13 mouse cellular contexts compared by ENCODE assay signal in the genomic region with DNA sequence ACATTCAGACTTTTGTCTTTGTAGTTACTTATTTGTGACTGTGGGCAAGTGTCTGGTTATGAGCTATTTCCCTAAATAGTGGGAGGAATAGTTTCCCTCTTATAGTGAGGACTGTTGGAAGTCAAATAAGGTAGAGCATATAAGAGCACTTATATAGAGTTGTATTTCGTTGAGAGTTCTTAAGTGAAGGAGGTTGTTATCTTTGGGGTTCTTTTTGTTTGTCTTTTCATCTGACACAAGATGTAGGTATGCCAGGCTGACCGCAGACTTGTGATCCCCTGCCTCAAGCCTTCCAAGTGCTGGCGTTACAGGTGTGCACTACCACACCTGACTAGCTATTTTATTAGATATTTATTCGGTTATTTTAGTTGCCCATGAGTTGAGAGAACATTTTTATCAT.
"Had no signal": no experiment of that assay in that cellular context is flagged by ENCODE, and none has a peak within 500 bp of the region (broad histone marks: within the 10 kb centered on the region; RNA-seq: fewer than 3 reads in every experiment).

No protein-coding gene starts in this region.

- H3K4me1 ChIP-seq: intestine, embryonic 15.5 days; kidney, embryonic 15.5 days; liver, embryonic 13.5 days; midbrain, embryonic 13.5 days had no signal

- DNase-seq: kidney, adult 11 months; kidney, adult 8-10 months; kidney, postnatal 10 days; layer of hippocampus, postnatal 36 days; liver, embryonic 13.5 days; thymus, adult 18-20 months; thymus, postnatal 36 days had no signal

- H3K4me2 ChIP-seq: intestine, embryonic 15.5 days; kidney, embryonic 15.5 days; liver, embryonic 13.5 days; midbrain, embryonic 13.5 days had no signal

- H3K9ac ChIP-seq: intestine, embryonic 15.5 days; kidney, embryonic 15.5 days; liver, embryonic 13.5 days; midbrain, embryonic 13.5 days had no signal

- H3K9me3 ChIP-seq: intestine, embryonic 15.5 days; liver, embryonic 13.5 days had no signal

- ATAC-seq: intestine, embryonic 15.5 days; midbrain, embryonic 13.5 days; midbrain, embryonic 16.5 days had no signal

- H3K27me3 ChIP-seq: intestine, embryonic 15.5 days; kidney, embryonic 15.5 days; liver, embryonic 13.5 days; midbrain, embryonic 13.5 days had no signal

- H3K36me3 ChIP-seq: intestine, embryonic 15.5 days had no signal

- H3K4me3 ChIP-seq: intestine, embryonic 15.5 days; kidney, embryonic 15.5 days; left cerebral cortex, adult 2 months; liver, embryonic 13.5 days; midbrain, embryonic 13.5 days had no signal

- H3K27ac ChIP-seq: intestine, embryonic 15.5 days; kidney, embryonic 15.5 days; left cerebral cortex, adult 2 months; liver, embryonic 13.5 days; macrophage; midbrain, embryonic 13.5 days had no signal
